Mouse (Mus musculus) kidney, embryonic 16.5 days (tissue): ENCODE results near the gene Myl4. TPM values are rescaled to one million over a fixed set of nuclear protein-coding genes. Genes with fewer than 3 reads are reported as not detected.
A peak's percentile ranks its signal among the peaks of the same experiment; 100 is the strongest.

Experiments used
- ATAC-seq: fragments of 200-750 bp; cut with Nextera tagmentation; 2 replicates; pipeline ENCODE4 v1.8.0; 2017; ENCODE audit warnings: moderate TSS enrichment; ENCODE audit not compliant: low FRiP score, low TSS enrichment
- H3K27ac ChIP-seq: fragments of 300-500 bp; sonication (generic); 2 replicates; pipeline ENCODE4 v1.5.1; 2014; ENCODE audit warnings: low read length
- H3K27me3 ChIP-seq: fragments of 300-500 bp; sonication (generic); 2 replicates; pipeline ENCODE4 v1.6.1; 2014; ENCODE audit warnings: low read length, control low read depth, mixed read lengths; ENCODE audit not compliant: insufficient read depth
- H3K36me3 ChIP-seq: fragments of 300-500 bp; sonication (generic); 2 replicates; pipeline ENCODE4 v1.6.1; 2014; ENCODE audit warnings: low read length, control low read depth, mixed read lengths; ENCODE audit not compliant: insufficient read depth
- H3K4me1 ChIP-seq: fragments of 300-500 bp; sonication (generic); 2 replicates; pipeline ENCODE4 v1.6.1; 2014; ENCODE audit warnings: low read length, control low read depth, mixed read lengths; ENCODE audit not compliant: insufficient read depth
- H3K4me2 ChIP-seq: fragments of 300-500 bp; sonication (generic); replicated peaks from 2 replicates; pipeline ENCODE4 v1.6.1; 2014; ENCODE audit warnings: low read depth, low read length
- H3K4me3 ChIP-seq: fragments of 300-500 bp; sonication (generic); 2 replicates; pipeline ENCODE4 v1.5.1; 2014; ENCODE audit warnings: mild to moderate bottlenecking, low read length
- H3K9ac ChIP-seq: fragments of 300-500 bp; sonication (generic); replicated peaks from 2 replicates; pipeline ENCODE4 v1.6.1; 2014; ENCODE audit warnings: low read length
- H3K9me3 ChIP-seq: fragments of 300-500 bp; sonication (generic); 2 replicates; pipeline ENCODE4 v1.6.1; 2016; ENCODE audit warnings: low read length, control low read depth
- WGBS: fragments of 180-500 bp; shearing (Covaris S2); extraction: QIAGEN DNeasy Blood & Tissue Kit; methylation state at CpG from one replicate; pipeline ENCODE4 v1.1.7; 2014; 5-methylcytosine and 5-hydroxymethylcytosine counted together
- polyA plus RNA-seq: library from polyadenylated mRNA; unstranded; fragments of >200 nt; fragmentation: Nextera tagmentation; extraction: Ambion mirVana; gene quantifications from 2 replicates; pipeline ENCODE4 v1.2.1, GENCODE M21; 2015

The Myl4 gene
- polyA plus RNA-seq, 1 experiment from 2014 or later, result 11.6 TPM

DNA sequence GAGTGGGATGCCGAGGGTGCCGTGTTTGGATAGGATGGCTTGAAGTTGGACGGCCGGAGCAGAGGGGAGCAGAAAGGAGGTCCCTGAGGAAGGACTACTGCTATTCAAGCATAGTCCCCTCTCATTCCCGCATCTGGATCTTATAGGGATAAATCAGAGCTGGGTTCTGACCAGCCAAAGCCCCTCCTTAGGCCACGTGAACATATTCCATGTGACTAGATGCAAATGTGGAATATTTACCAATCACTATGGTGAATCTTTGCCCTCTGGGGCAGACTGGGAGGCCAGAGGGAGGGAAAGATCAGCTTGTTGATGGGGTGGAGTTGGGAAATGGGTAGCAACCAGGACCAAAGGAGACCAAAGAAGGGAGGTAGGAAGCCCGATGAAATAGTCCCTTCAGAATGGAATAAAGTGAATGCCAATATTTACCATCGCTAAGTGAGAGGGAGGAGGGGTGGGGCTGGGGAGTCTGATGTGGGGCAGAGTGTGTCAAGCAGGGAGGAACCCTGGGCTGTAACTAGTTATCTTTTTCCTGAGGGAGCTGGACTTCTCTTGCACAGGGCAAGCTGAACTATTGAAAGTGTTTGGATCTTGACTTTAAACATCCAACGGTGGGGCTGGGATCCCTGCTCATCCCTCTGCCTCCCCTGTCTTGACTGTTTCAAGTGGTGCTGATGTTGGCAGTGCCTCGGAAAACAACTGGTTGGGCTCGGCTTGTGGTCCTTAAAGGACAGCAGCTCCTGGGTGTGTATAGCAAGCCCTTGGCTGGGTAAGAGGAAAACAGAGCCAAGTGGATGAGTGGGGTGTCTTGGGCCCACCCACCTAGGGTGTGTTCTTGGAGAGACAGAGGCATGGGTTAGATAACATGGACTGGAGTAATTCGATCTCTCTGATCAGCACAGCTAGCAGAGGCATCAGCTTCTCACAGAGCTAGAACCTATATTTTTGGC lies 75.3 kb downstream of the Myl4 start:
- ATAC-seq, result peak; percentile 68
- H3K4me2 ChIP-seq, result 0 out of 2 replicates have a peak overlapping the region, but pooled peaks have one; percentile 15
- H3K27ac ChIP-seq, result peak overlapping the region; percentile 65
- H3K9ac ChIP-seq, result no peak overlapping the region
- no peaks in the 10 kb centered on the region for H3K36me3 ChIP-seq
- WGBS, result 26% methylated on average over 12 of the region's 12 CpGs
- no peaks in the 10 kb centered on the region for H3K9me3 ChIP-seq
- no peak overlapping the region for H3K4me3 ChIP-seq
- H3K4me1 ChIP-seq, result peaks cover 21% of the 10 kb centered on the region
- no peaks in the 10 kb centered on the region for H3K27me3 ChIP-seq

DNA sequence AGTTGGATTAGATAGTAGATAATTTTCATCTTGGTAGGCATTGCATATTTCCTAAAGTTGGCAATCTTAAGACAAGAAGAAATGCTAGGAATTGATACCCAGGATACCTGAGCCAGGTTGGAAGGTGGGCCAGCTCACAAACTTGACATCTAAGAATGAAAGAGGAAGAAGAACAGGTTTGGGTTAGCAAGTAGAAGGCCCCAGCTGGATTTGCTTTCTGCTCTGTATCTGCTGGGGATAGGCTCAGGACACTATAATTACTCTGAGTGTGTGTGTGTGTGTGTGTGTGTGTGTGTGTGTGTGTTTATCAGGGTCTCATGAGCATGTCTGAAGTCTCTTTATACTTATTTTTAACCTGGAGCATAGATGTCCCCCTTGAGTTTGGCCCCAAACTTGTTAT lies 76.2 kb downstream of the Myl4 start:
- no peak overlapping the region for H3K9ac ChIP-seq
- no peak overlapping the region for H3K27ac ChIP-seq
- no peak for ATAC-seq
- no peak overlapping the region for H3K4me3 ChIP-seq
- no peaks in the 10 kb centered on the region for H3K27me3 ChIP-seq
- no peaks in the 10 kb centered on the region for H3K9me3 ChIP-seq
- no peak overlapping the region for H3K4me2 ChIP-seq
- no peaks in the 10 kb centered on the region for H3K36me3 ChIP-seq
- peaks cover 21% of the 10 kb centered on the region for H3K4me1 ChIP-seq

DNA sequence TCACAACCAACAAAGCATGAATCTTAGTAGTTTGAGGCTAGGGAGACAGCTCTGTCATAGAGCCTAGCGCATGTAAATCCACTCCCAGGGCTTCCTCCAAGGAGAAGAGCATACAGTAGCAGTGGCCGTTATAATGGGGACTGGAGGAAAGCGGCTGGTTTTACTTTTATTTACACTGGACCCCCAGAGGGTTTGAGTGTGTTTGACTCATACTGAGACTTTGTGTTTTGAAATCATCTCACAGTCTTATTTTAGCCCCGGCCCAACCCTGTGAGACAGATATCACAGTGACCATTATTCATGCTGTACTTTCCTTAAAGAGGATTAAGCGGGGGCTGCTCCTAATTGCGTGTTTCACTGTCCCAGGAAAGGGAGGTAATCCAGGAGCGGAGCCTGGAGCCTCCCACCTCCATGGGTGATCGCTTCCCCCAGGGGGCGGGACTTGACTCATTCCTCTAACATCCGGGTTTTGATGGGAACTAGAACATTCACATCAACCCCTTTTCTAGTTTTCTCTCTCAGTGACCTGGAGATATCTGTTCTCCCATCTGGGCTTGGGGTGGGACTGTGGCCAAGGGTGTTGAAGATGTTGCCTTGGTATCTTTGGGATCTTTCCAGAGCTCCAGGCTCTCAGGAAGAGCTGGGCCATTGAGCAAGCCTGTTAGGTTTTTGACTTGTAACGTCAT lies 77.3 kb downstream of the Myl4 start:
- H3K4me2 ChIP-seq, result no peak overlapping the region
- H3K27me3 ChIP-seq, result no peaks in the 10 kb centered on the region

DNA sequence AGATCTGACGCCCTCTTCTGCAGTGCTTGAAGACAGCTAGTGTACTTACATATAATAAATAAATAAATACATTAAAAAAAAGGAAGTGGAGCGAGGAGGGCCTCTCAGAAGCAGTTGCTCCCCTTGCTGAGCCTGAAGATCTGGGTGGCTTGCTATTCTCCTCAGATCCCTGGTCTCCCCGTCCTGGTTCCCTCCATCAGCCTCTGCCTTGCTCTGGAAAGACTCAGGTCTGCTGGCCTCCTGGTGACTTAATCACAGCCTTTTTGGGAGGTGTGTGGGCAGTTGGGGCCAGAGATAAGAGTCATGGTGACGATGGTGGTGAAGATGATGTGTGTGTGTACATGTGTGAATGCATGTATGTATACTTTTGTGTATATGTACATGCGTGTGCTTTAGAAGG lies 78.1 kb downstream of the Myl4 start:
- 90% methylated on average over 5 of the region's 5 CpGs for WGBS
- H3K4me1 ChIP-seq, result peaks cover 21% of the 10 kb centered on the region
- H3K4me3 ChIP-seq, result no peak overlapping the region
- H3K36me3 ChIP-seq, result no peaks in the 10 kb centered on the region
- H3K27ac ChIP-seq, result no peak overlapping the region
- no peak for ATAC-seq
- H3K9me3 ChIP-seq, result no peaks in the 10 kb centered on the region
- H3K9ac ChIP-seq, result no peak overlapping the region
- H3K27me3 ChIP-seq, result no peaks in the 10 kb centered on the region
- H3K4me2 ChIP-seq, result no peak overlapping the region

More for the DNA sequence above, 77.3 kb downstream of the Myl4 start:
- Histone ChIP-seq H3K36me3 (no peaks in the 10 kb centered on the region), H3K9me3 (no peaks in the 10 kb centered on the region), H3K9ac (no peak overlapping the region), H3K4me1 (peaks cover 21% of the 10 kb centered on the region), H3K27ac (no peak overlapping the region), H3K4me3 (no peak overlapping the region)
- no peak for ATAC-seq
- WGBS, result 36% methylated on average over 11 of the region's 11 CpGs

DNA sequence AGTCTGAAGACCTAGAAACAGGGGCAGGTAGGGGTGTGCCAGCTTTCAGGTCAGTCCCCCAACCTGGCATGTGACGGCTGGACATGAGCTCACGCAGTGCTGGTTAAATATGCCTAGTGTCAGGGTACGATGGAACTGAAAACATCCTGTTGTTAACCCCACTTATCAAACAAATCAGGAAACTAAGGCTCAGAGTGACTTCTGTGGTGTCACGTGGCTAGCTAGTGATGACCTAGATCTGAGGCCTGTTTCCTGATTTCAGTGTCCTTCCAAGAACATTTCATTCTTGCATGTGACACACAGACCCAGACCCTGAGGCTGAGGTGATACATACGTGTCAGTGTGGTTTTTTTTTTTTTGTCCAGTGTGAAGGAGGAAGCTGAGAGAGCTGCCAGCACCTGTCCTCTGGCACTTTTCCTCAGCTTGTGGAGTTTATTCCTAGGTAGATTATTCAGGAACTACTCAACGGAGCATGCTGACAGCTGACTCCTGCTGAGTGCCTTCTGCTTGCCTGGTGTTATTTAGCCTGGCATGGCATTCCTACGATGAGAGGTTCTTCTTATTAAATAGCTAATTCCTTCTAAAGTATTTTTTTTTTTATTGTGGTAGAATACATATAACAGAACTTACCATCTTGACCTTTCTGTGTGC lies 79.8 kb downstream of the Myl4 start:
- no peaks in the 10 kb centered on the region for H3K36me3 ChIP-seq
- WGBS, result 71% methylated on average over 7 of the region's 7 CpGs
- H3K4me3 ChIP-seq, result no peak overlapping the region
- no peak overlapping the region for H3K4me2 ChIP-seq
- H3K27ac ChIP-seq, result no peak overlapping the region
- no peaks in the 10 kb centered on the region for H3K27me3 ChIP-seq
- no peak for ATAC-seq
- no peak overlapping the region for H3K9ac ChIP-seq
- no peaks in the 10 kb centered on the region for H3K9me3 ChIP-seq
- H3K4me1 ChIP-seq, result peaks cover 12% of the 10 kb centered on the region

DNA sequence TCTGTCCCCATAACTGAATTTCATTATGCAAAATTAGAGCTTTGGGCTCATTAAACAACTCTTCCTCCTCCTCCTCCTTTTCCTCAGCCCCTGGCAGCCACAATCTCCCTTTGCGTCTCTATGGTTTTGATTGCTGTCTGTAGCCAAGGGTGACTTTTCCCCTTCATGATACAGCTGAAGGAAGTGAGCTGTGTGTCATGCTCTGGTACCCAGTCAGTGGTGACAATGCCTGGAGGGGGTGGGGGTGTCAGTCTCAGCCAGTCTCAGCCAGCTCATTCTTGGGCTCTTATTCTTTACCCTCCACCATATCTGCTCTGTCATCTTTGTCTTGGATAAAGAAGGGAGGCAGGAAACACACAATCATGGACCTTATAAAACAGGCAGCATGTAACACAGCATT lies 80.8 kb downstream of the Myl4 start:
- no peak for ATAC-seq
- no peak overlapping the region for H3K4me3 ChIP-seq
- H3K9me3 ChIP-seq, result no peaks in the 10 kb centered on the region
- peaks cover 3% of the 10 kb centered on the region; the same call in 1 of the 2 replicates for H3K4me1 ChIP-seq
- no peaks in the 10 kb centered on the region for H3K27me3 ChIP-seq
- H3K27ac ChIP-seq, result no peak overlapping the region
- H3K4me2 ChIP-seq, result no peak overlapping the region
- 48% methylated on average over 1 of the region's 1 CpGs for WGBS
- no peaks in the 10 kb centered on the region for H3K36me3 ChIP-seq
- no peak overlapping the region for H3K9ac ChIP-seq

DNA sequence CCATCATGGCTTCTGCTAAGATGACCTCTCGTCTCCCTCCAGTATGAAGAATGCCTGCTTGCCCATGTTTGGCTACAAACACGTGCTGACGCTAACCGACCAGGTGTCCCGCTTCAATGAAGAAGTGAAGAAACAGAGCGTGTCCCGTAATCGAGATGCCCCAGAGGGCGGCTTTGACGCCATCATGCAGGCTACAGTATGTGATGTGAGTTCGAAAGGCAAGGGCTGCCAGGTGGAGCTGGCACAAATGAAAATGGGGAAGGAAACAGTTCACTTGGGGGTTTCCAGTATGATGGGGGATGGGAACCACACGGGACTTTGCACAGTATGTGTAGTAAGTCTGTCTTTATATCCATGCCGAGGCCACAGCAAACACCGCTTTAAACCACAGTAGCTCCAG lies 86.5 kb downstream of the Myl4 start:
- H3K4me1 ChIP-seq, result no peaks in the 10 kb centered on the region
- H3K9me3 ChIP-seq, result no peaks in the 10 kb centered on the region
- H3K9ac ChIP-seq, result no peak overlapping the region
- H3K27me3 ChIP-seq, result no peaks in the 10 kb centered on the region
- no peaks in the 10 kb centered on the region for H3K36me3 ChIP-seq
- WGBS, result 81% methylated on average over 14 of the region's 14 CpGs
- no peak overlapping the region for H3K4me2 ChIP-seq
- H3K27ac ChIP-seq, result no peak overlapping the region
- ATAC-seq, result no peak
- no peak overlapping the region for H3K4me3 ChIP-seq

DNA sequence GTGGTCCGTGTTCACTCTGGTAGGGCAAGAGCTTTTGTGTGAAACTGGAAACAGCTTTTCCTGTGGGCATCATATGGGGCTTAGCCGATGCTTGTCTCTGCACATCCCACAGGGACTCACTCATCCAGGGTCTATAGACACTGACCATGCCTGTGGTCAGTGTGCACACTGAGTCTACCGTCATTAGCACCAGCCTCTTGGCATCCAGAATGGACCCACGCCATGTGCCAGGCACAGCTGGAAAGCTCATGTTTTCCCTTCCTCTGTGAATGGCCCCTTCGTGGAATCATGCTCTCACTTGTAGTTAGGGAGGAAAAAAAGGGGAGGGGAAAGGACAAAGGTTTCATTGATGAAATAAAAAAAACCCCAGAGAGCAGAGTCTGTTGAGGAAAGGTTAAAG lies 87.5 kb downstream of the Myl4 start:
- no peak overlapping the region for H3K27ac ChIP-seq
- no peaks in the 10 kb centered on the region for H3K4me1 ChIP-seq
- no peak overlapping the region for H3K4me3 ChIP-seq
- no peaks in the 10 kb centered on the region for H3K36me3 ChIP-seq
- 70% methylated on average over 5 of the region's 5 CpGs for WGBS
- no peak overlapping the region for H3K4me2 ChIP-seq
- no peaks in the 10 kb centered on the region for H3K9me3 ChIP-seq
- H3K27me3 ChIP-seq, result no peaks in the 10 kb centered on the region
- no peak for ATAC-seq
- no peak overlapping the region for H3K9ac ChIP-seq

DNA sequence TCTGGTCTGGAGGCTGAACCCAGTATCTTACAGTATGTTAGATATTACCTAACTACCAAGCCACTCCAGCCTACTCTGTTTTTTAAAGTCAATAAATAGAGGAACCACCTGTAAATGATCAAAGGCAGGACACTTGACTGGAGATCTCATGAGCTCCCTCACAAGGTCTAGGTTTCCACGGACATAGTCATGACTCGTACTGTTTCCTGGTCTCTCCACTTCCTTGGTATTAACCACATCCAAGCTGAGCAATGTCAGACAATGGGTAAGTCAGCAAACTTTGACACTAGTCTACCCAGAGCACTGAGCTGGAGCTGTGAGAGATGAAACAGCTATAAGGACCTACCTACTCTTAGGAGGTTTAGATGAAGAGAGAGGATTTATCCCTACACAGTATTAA lies 88.4 kb downstream of the Myl4 start:
- H3K36me3 ChIP-seq, result no peaks in the 10 kb centered on the region
- H3K9me3 ChIP-seq, result no peaks in the 10 kb centered on the region
- H3K9ac ChIP-seq, result no peak overlapping the region
- H3K4me3 ChIP-seq, result no peak overlapping the region
- H3K27ac ChIP-seq, result no peak overlapping the region
- 65% methylated on average over 2 of the region's 2 CpGs for WGBS
- no peak for ATAC-seq
- no peaks in the 10 kb centered on the region for H3K27me3 ChIP-seq
- H3K4me1 ChIP-seq, result no peaks in the 10 kb centered on the region
- H3K4me2 ChIP-seq, result no peak overlapping the region
